Comparison of ENCODE assay signal across 8 mouse cellular contexts in genomic region chr14:27413961-27414360, GRCm38 (mm10). TPM values are rescaled to one million over a fixed set of nuclear protein-coding genes. Genes with fewer than 3 reads are reported as not detected.
A peak's percentile ranks its signal among the peaks of the same experiment; 100 is the strongest.
DNase-seq lines count a peak whose midpoint lies in the region; ATAC-seq and TF ChIP-seq lines count a peak whose summit lies in the region.

No protein-coding gene starts in this region.

- WGBS in heart, adult 2 months: 24% methylated on average over 4 of the region's 4 CpGs
- WGBS in thymus, adult 2 months: 21% methylated on average over 4 of the region's 4 CpGs
- WGBS in embryonic facial prominence, embryonic 12.5 days: 38% methylated on average over 4 of the region's 4 CpGs
- 50% methylated on average over 4 of the region's 4 CpGs for WGBS in forebrain, embryonic 13.5 days

- H3K79me2 ChIP-seq in heart, adult 2 months (replicated peaks; ENCODE audit: control insufficient read depth, insufficient read depth, low read length): no peaks in the 10 kb centered on the region

- H3K36me3 ChIP-seq in heart, adult 2 months (ENCODE audit: control insufficient read depth, insufficient read depth, low read length): no peaks in the 10 kb centered on the region
- no peaks in the 10 kb centered on the region for H3K36me3 ChIP-seq in thymus, adult 2 months (ENCODE audit: control insufficient read depth, insufficient read depth, low read length)
- H3K36me3 ChIP-seq in embryonic facial prominence, embryonic 12.5 days: no peaks in the 10 kb centered on the region
- no peaks in the 10 kb centered on the region for H3K36me3 ChIP-seq in forebrain, embryonic 13.5 days (ENCODE audit: poor library complexity, severe bottlenecking)

- no peaks in the 10 kb centered on the region for H3K4me1 ChIP-seq in heart, adult 2 months (ENCODE audit: control insufficient read depth, insufficient read depth, low read length)
- H3K4me1 ChIP-seq in thymus, adult 2 months (replicated peaks; ENCODE audit: control insufficient read depth, insufficient read depth, low read length): peaks cover 5% of the 10 kb centered on the region; the same call in 1 of the 2 replicates
- no peaks in the 10 kb centered on the region for H3K4me1 ChIP-seq in embryonic facial prominence, embryonic 12.5 days
- no peaks in the 10 kb centered on the region for H3K4me1 ChIP-seq in forebrain, embryonic 13.5 days

- H3K4me2 ChIP-seq in embryonic facial prominence, embryonic 12.5 days (replicated peaks): no peak overlapping the region
- no peak overlapping the region for H3K4me2 ChIP-seq in forebrain, embryonic 13.5 days

- no peak for TF ChIP-seq POLR2A in heart, adult 2 months (IDR thresholded peaks at IDR 0.05; ENCODE audit: insufficient read depth, low read depth, low read length)
- TF ChIP-seq POLR2A in thymus, adult 2 months (IDR thresholded peaks at IDR 0.05; ENCODE audit: control insufficient read depth, extremely low read depth, insufficient read depth, low read length, poor library complexity): no peak

- TF ChIP-seq CTCF in heart, adult 2 months (IDR thresholded peaks at IDR 0.05): no peak; the same call in 1 of the 2 replicates
- TF ChIP-seq CTCF in thymus, adult 2 months (IDR thresholded peaks at IDR 0.05; ENCODE audit: borderline replicate concordance, control insufficient read depth, extremely low read depth, insufficient read depth, low read length, poor library complexity): no peak

- no peaks in the 10 kb centered on the region for H3K27me3 ChIP-seq in heart, adult 2 months (ENCODE audit: control insufficient read depth, insufficient read depth, low read length)
- H3K27me3 ChIP-seq in thymus, adult 2 months (ENCODE audit: control insufficient read depth, insufficient read depth, low read length): no peaks in the 10 kb centered on the region
- H3K27me3 ChIP-seq in embryonic facial prominence, embryonic 12.5 days: no peaks in the 10 kb centered on the region
- H3K27me3 ChIP-seq in forebrain, embryonic 13.5 days: no peaks in the 10 kb centered on the region

- H3K4me3 ChIP-seq in heart, adult 2 months: no peak overlapping the region
- H3K4me3 ChIP-seq in thymus, adult 2 months (ENCODE audit: control insufficient read depth, insufficient read depth, low read length): no peak overlapping the region
- no peak overlapping the region for H3K4me3 ChIP-seq in embryonic facial prominence, embryonic 12.5 days
- no peak overlapping the region for H3K4me3 ChIP-seq in forebrain, embryonic 13.5 days

- intact Hi-C loops in heart, adult 2 months (cut with DNase I): loop anchor here (1.0 to 5.0 kb wide), 6 partner anchors 77 to 297 kb away; no protein-coding TSS in a partner anchor

- no peak overlapping the region for H3K27ac ChIP-seq in heart, adult 2 months
- H3K27ac ChIP-seq in thymus, adult 2 months (ENCODE audit: control insufficient read depth, insufficient read depth, low read length): no peak overlapping the region
- H3K27ac ChIP-seq in embryonic facial prominence, embryonic 12.5 days: no peak overlapping the region
- no peak overlapping the region for H3K27ac ChIP-seq in forebrain, embryonic 13.5 days

- no peak overlapping the region for H3K9ac ChIP-seq in heart, adult 2 months (ENCODE audit: low read depth, low read length)
- no peak overlapping the region for H3K9ac ChIP-seq in embryonic facial prominence, embryonic 12.5 days
- H3K9ac ChIP-seq in forebrain, embryonic 13.5 days: no peak overlapping the region

- DNase-seq in heart, adult 8-10 months (ENCODE audit: low spot score): peak; percentile 40
- no peak for DNase-seq in heart, adult 2 months
- peak; percentile 45 for DNase-seq in thymus, adult 2 months
- DNase-seq in thymus, adult 18-20 months: no peak
- peak; percentile 18 for DNase-seq in skeletal muscle tissue, adult 2 months (ENCODE audit: low read depth, low spot score)
- DNase-seq in right cerebral cortex, postnatal 14 days: no peak

- H3K9me3 ChIP-seq in embryonic facial prominence, embryonic 12.5 days: no peaks in the 10 kb centered on the region
- H3K9me3 ChIP-seq in forebrain, embryonic 13.5 days (replicated peaks): peaks cover 4% of the 10 kb centered on the region

- no peak for TF ChIP-seq EP300 in heart, adult 2 months (IDR thresholded peaks at IDR 0.05; ENCODE audit: insufficient read depth, low read depth, low read length)

- 0 out of 2 replicates have a peak, but pooled peaks have one; percentile 35 for ATAC-seq in embryonic facial prominence, embryonic 12.5 days (ENCODE audit: insufficient number of reproducible peaks, insufficient read depth, low FRiP score, low TSS enrichment)
- no peak for ATAC-seq in forebrain, embryonic 13.5 days

RNA-seq across cellular contexts. Expression of gene Fam208a, which starts 14.7 kb away (rescaled TPM):
- 10 to 100 TPM in 2 of 4 experiments, 1 to 10 TPM in 2; 9.2 to 10.5 (median 9.8) TPM for total RNA-seq in heart, adult 8-10 months (2022)
- total RNA-seq in heart, adult 2 months (2021): 10 to 100 TPM in 1 of 2 experiments, 1 to 10 TPM in 1; 9.8 to 11.4 TPM
- 3.3 and 7.2 TPM in 2 replicates for polyA plus RNA-seq in heart, adult 2 months (2012; rRNA removed)
- 8.9 and 11.5 TPM in 2 replicates for polyA plus RNA-seq in thymus, adult 2 months (2012; rRNA removed)
- 21.4 and 21.5 TPM in 2 replicates for polyA plus RNA-seq in embryonic facial prominence, embryonic 12.5 days (2016; fragmentation: Nextera tagmentation; extraction: Ambion mirVana)
- 15.7 and 16.2 TPM in 2 replicates for polyA plus RNA-seq in forebrain, embryonic 13.5 days (2015; fragmentation: Nextera tagmentation; extraction: Ambion mirVana)

Comparison
In these comparisons a context has a peak if more than half of its experiments do, and no peak if none do; other contexts are left out.
1. DNase-seq: peak in heart, adult 8-10 months (single experiment), thymus, adult 2 months (single experiment) and skeletal muscle tissue, adult 2 months (single experiment); none in heart, adult 2 months (0 of 2), thymus, adult 18-20 months (0 of 2) and right cerebral cortex, postnatal 14 days (single experiment).